Mouse (Mus musculus): ENCODE results near the gene Nutf2-ps1.

The Nutf2-ps1 gene

DNA sequence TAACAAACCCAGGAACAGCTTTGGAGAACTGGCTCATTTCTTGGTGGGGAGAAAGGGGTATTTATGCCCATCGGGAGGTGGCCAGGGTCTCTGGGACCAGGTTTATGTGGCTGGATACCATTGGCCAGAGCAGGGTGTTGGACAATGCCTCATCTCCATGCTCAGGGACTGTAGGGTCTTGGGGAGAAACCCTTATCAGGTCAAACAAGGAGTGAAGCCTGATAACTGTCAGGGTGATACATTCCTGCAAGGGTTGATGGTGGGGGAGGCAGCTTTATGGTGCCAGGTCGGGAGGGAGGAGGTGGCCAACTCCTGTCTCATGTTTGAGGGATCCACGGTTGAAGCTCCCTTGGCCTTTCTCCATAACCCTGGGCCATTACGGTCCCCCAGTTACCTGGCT, 17.8 kb downstream of the Nutf2-ps1 start:
- no peak for DNase-seq (ENCODE audit: low read depth)

DNA sequence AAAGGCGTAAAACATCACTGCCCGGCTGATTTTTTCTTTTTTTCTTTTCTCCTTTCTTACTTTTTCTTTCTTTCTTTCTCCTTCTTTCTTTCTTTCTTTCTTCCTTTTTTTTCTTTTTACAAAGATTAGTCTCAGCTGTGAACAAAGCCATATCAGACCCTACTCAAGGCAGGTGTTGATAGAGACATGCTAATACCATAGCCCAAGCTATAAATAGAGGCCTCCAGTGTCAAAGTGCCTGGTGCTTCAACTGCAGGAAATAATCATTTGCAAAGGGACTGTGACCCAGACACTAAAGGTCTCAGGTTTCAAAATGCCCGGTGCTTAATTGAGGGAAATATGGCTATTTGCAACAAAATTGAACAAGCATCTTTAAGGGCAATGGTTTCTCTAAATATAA, 20.3 kb downstream of the Nutf2-ps1 start:
- DNase-seq (ENCODE audit: low read depth), result no peak

DNA sequence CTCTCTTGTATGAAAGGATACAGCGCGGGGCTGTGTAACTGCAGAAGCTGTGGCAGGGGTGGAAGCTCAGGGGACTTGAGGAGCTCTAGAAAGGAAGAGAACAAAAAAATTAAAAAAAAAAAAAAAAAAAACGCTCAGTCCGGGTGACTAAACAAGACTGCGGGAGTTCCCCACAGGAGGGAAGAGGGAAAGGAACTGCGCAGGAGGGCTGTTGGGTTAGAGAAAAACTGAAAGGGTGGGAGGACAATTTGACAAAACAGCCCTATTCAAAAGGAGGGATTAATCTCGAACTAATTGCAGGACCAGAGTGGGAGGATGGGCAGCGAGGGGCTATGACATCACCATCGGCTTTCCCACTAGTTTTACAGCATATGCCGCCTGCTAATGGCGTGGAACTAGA, 21.0 kb downstream of the Nutf2-ps1 start:
- DNase-seq (ENCODE audit: low read depth), result no peak

DNA sequence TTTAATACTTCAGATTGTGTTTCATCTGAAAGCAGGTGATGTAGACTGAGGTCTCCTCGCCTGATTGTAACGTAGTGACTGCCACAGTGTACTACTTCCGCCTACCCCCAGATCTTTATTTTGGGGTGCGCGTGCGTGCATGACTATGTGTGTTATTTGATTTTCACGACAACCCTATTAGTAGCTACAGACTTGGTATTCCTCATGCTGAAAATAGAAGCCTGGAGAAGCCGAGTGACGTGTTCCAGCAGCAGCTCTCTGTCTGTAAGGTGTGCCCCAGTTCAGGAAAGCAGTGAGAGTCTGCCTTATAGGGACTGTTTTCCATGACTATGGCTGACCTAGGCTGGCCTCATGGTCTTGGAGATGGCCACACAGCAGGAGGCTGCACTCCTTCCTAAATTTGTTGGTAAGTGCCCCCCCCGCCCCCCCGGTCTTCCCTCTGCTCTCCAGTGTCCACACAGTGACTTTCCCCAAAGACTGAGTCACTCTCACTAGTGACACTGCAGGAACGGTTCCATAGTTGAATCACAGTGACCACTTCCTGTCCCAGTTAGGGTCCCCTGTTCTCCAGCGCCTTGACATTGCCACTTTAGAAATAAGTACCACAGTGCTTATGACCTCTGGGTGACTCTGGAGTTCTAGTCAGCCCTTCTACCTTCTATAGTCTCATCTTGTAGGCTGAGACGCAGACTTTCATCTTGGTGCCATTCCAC, 23.1 kb downstream of the Nutf2-ps1 start:
- DNase-seq (ENCODE audit: low read depth), result no peak

DNA sequence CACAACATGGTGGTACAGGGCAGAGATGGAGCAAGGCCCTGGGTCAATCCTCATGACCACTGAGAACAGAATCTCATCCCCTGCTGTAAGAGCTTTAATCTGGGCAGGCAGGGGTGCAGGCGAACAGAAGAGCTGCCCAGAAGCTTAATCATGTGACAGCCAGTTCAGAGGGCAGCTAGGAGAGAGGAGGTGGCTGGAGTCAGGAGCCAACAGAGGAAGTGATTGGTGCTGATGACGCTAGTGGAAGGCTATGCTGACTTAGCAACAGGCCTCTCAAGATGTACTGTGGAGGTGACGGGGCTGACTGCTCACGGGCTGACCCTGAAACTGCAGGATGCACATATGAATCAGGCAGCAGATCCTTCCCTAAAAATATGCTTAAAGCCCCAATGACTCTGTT, 24.7 kb downstream of the Nutf2-ps1 start:
- no peak for DNase-seq (ENCODE audit: low read depth)

DNA sequence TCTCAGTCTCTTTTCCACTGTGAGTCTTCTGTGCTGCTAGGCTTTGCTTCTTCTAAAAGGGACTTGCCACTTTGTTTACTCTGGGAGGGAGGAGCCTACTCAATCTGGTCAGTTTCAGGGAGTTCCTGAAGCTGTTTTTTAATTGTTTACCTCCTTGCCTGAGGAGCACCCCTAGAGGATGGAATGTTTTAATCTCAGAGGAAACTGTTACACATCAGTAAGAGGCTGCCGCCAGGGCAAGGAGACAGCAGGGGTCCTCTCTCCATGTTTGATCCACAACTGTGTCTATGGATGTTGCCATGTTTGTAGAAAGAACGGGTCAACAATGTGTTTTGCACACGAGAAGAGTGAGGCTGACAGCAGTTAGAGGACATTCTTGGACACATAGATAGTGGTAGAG, 28.4 kb downstream of the Nutf2-ps1 start:
- DNase-seq (ENCODE audit: low read depth), result no peak

DNA sequence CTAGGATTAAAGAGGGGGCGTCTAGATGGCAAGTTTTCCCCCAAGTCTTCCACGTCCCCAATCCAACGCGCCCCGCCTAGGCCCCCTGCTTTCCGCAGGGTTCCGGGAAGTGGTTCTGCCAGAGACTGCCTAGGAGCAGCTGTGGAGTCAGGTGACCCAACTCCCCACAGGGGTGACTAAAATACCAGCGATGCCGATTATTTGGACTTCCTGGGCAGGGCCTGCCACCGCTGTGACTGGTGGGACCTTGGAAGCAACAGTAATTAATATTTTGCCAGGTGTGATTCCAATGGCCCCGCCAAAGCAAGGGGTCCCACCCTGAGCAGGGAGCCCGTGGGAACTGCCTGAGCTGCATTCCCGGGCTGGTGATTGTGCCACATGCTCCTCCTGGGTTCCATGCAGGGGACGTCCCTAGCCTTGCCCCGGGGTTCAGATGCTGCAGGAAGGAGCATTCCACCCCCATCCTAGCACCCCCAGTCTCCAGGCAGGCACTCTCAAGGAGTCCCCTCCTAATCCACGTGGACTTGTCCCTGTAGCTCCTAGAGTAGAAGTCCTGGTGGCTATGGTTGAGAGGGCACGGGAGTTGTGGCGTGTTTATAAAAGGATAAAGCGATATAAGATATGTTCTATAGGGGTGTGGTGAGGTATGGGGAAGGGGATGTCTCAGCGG, 31.5 kb downstream of the Nutf2-ps1 start:
- peak; percentile 46 for DNase-seq (ENCODE audit: low read depth)

DNA sequence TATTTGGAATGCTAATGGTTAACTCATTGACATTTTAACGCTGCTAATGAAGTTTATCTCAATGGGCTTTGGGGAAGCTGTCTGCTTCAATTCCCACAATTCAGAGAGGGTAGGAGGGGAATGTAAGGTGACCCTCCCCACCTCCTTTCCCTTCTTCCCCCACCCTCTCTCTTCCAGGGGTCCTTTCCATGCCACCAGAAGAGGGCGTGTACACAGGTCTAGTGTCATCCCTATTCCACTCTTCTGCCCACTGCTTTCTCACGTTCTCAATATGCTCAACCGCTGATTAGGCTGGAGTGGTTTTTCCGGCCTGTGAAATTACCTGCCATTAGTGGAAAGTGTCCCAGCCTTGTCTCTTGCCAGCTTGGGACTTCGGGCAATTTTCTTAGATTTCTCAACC, 32.0 kb downstream of the Nutf2-ps1 start:
- DNase-seq (ENCODE audit: low read depth), result no peak

DNA sequence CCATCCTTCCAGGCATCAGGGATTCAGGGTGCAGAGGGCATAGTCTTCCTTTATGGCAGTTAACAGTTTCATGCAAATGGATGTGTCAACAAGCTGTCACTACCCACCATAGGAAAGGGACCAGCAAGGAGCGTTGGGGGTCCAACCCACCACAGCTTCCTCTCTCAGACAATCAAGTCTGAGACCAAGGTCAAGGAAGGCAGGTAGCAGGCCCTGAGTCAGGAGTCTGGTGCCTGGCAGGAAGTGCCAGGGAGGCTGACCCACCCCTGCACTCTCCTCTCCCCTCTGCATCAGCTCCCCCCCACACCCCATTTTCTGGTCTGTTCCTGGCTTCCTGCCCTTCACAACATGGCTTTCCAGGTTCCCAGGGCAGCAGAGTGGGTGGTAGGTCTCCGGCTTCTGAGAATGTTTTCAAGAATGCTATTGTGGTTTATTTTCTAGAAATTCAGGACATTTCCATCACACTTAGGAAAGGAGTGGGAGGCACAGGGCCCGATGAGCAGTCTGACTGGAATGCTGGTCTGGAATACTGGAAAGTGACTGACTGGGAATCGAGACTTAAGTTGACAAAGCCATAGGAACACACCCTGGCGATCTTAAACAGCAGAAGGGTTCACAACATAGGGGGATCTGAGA, 33.8 kb downstream of the Nutf2-ps1 start:
- DNase-seq (ENCODE audit: low read depth), result no peak

DNA sequence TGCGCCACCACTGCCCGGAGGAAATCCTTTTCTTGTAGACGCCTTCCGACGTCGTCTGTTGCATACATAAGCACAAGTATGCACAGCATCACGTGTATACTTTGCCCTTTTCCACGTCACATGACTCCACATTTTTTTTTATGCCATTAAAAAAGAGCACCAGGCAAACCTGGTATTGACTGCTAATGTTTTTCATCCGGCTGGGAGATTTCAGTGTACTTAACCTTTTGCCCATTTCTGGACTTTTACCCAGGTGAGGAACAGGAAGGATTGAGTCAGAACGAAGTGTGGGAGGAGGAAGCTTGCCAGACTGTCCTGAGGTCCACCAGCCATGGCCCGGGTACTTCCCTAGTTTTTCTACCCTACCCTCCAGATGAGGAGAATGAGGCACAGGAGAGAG, 34.5 kb downstream of the Nutf2-ps1 start:
- no peak for DNase-seq (ENCODE audit: low read depth)

DNA sequence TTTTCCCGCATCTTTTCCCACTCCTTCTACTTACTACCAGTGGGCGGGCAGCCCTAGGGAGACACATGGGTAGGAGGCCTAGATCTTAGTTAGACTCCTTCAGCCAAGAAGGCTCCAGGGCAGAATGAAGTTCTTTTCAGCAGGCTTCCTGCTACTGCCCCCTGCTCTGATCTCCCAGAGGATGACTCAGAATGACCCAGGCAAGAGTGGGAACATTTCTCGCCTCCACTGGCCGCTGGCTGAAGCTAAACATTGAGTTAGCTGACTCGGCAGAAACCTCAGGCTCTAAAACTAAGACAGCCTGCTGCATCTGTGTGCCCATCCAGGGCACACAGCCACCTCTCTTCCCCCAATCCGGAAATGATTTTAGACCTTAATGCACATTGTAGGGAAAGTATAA, 36.1 kb downstream of the Nutf2-ps1 start:
- no peak for DNase-seq (ENCODE audit: low read depth)

DNA sequence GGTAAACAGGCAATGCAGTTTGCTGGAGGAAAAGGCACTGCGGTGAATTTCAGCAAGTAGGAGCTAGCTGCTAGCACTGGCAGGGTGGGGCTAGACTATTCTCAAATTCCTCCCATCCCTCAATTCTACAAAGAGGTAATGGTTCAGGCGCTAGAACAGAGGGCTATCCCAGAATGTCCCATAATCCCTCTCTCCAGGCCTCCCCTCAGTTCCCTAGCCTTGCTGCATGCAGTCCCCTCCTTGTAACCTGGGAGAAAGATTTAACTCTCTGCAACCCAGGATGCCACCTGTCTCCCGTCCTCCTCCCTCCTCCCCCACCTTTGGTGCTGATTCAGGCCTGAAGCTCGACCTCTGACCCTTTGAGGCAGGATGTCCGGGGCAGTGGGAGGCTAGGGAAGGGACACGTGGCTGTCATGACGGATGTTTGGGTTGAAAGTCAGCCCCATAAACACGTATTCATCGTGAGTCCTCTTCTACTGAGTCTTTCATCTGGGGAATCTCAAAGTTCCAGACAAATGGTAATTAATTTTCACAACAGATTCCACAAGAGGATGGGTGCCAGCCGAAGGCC, 36.6 kb downstream of the Nutf2-ps1 start:
- DNase-seq (ENCODE audit: low read depth), result no peak

DNA sequence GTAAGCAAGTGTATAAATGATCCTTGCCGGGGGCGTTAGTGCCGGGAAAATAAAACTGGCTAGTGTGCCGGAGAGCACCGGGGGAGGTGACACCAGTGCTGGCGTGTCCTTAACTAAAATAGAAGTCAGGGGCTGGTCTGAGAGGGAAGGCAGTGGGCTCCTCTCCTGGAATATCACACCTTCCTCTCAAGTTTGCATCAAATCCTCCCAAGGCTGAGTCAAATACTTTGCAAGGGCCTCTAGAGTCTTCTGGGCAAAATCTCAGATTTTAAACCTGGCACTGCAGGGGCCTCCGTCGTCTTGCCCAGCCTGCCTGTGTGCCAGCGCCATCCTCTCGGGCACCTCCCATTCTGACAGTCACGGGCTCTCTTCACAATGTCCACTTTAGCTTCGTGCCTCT, 37.9 kb downstream of the Nutf2-ps1 start:
- no peak for DNase-seq (ENCODE audit: low read depth)

DNA sequence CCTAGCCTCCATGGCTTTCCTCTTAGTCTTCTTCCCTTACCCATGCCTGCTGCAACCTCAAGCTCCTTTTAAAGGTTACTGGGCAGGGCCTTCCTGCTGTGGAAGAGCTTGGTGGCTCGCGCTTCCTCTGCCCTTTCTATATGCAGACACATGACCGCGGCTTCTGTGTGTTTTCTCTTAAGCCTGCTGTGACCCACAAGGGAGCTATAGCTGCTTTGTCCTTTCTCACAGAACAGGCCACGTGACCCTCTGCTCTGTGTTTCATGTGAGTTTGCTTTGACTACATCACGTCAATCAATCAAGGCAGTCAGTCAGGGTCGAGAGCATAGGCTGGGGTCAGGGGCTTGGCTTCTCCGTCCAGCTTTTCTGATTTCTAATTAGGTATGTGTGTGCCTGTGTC, 41.3 kb downstream of the Nutf2-ps1 start:
- peak; percentile 62 for DNase-seq (ENCODE audit: low read depth)

DNA sequence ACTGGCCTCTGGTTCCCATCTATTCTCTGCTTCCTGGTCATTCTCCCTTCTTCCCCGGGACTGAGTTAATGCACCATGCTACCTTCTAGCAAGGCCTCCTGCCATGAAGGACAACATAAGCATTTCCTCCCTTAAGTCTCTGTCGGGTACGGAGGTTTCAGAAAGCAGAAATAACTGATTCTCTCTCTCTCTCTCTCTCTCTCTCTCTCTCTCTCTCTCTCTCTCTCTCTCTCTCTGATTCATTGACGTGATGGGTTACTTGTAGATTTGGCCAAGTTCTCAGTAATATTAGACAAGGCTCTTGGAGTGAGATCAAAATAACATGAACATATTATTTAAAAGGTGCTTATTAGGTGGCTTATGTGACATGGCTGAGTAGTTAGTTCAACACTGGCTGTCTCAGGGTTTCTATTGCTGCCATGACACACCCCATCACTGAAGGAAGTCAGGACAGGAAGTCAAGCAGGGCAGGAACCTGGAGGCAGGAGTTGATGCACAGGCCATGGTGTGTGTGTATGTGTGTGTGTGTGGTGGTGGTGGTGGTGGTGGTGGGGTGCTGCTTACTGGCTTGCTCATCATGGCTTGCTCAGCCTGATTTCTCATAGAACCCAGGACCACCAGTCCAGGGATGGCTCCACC, 43.8 kb downstream of the Nutf2-ps1 start:
- peak; percentile 75 for DNase-seq (ENCODE audit: low read depth)

DNA sequence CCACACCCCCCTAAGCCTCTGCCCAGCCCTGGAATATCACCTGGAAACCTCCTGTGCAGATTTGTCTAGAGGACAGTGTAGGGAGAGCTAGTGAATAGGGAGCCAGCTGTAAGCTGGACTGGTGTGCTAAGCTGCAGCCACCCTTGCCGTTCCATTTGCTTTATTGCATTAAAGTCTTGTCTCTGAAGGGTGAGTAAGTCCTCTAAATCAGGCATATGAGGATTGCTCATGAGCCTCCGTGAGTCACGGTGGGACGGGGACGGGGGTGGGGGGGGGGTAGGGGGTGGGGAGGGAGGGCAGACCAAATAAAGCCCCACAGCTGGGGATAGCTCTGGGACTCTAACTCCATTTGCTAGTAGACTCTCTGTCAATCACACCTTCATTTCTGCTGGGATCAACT, 45.3 kb downstream of the Nutf2-ps1 start:
- peak; percentile 32 for DNase-seq (ENCODE audit: low read depth)

DNA sequence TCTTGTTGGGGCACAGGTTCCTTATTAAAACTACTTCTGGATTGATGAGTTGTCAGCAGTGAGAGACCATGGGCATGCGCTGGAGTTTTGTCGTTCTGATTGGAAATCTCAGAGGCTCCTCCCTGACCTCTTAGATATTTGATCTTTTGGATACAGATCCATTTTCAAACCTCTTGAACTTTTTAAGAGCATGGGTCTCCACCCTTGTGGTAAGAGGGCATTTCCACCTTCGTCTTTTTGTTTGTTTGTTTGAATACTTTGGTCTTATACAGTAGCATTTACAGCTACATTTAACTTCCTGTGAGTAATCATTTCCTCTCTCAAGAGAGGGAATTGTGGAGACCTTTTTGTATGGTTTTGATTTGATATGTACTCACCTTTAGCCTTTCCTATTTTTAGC, 49.6 kb downstream of the Nutf2-ps1 start:
- DNase-seq (ENCODE audit: low read depth), result peak; percentile 76

DNA sequence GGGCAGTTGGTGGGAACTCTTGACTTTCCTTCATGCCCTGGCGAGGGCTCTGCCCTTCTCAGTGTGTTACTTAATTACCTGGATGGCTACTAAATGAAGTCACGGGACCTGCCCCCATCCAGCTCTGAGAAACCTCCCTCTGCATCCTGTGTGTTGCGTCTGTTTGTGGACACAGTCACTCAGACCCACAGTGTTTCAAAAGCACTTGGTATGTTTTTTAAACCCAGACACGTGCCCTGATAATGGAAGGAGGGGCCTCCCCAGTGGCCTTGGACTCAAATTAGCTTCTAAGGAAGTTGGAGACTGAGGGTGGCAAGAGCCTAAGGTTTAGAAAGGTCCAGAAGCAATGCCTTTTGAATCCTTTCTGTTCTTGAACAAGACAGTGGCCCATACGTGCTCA, 50.1 kb downstream of the Nutf2-ps1 start:
- peak; percentile 75 for DNase-seq (ENCODE audit: low read depth)
